Mouse (Mus musculus) C2C12 (cell line): ENCODE data around the gene Ctnnd2. TPM values are rescaled to one million over a fixed set of nuclear protein-coding genes. Genes with fewer than 3 reads are reported as not detected.

ENCODE experiments used
- H3K27me3 ChIP-seq: one replicate; pipeline ENCODE4 v1.6.1; 2011; ENCODE audit not compliant: control insufficient read depth, insufficient read depth, insufficient read length
- H3K36me3 ChIP-seq: one replicate; pipeline ENCODE4 v1.6.1; 2011; ENCODE audit not compliant: control insufficient read depth, insufficient read depth
- H3K4me3 ChIP-seq: one replicate; pipeline ENCODE4 v1.5.1; 2011; ENCODE audit warnings: mild to moderate bottlenecking, control low read depth; ENCODE audit not compliant: poor library complexity, insufficient read depth, severe bottlenecking
- H3K79me2 ChIP-seq: one replicate; pipeline ENCODE4 v1.6.1; 2011; ENCODE audit not compliant: control insufficient read depth, insufficient read depth
- H3K79me3 ChIP-seq: one replicate; pipeline ENCODE4 v1.6.1; 2011; ENCODE audit warnings: low read depth, control low read depth
- H3ac ChIP-seq: one replicate; pipeline ENCODE3; 2011; ENCODE audit warnings: low read depth; ENCODE audit not compliant: control insufficient read depth, insufficient read length
- CEBPB ChIP-seq: IDR thresholded peaks from one replicate; pipeline ENCODE4 v1.6.1; 2011; ENCODE audit warnings: low read depth, mild to moderate bottlenecking, control low read depth, moderate library complexity
- CTCF ChIP-seq: IDR thresholded peaks from one replicate; pipeline ENCODE4 v1.5.1; 2011; ENCODE audit not compliant: control insufficient read depth, insufficient read depth, insufficient read length
- FOSL1 ChIP-seq: IDR thresholded peaks from one replicate; pipeline ENCODE4 v1.8.0; 2011; ENCODE audit warnings: mild to moderate bottlenecking, low read length; ENCODE audit not compliant: poor library complexity, insufficient read depth, severe bottlenecking
- MAX ChIP-seq: IDR thresholded peaks from one replicate; pipeline ENCODE4 v1.6.1; 2011; ENCODE audit warnings: mild to moderate bottlenecking, control low read depth
- MYOD1 ChIP-seq: IDR thresholded peaks from one replicate; pipeline ENCODE4 v1.6.1; 2011; ENCODE audit warnings: low read depth; ENCODE audit not compliant: control insufficient read depth, insufficient read length
- MYOG ChIP-seq: IDR thresholded peaks from one replicate; pipeline ENCODE4 v1.6.1; 2011; ENCODE audit not compliant: control insufficient read depth, insufficient read length; ENCODE audit errors: extremely low read depth
- USF1 ChIP-seq: IDR thresholded peaks from one replicate; pipeline ENCODE4 v1.6.1; 2011; ENCODE audit warnings: low read depth, mild to moderate bottlenecking, control low read depth, moderate library complexity
- polyA plus RNA-seq: library from polyadenylated mRNA; unstranded; fragments of >200 nt; fragmentation: generic; extraction: Trizol; gene quantifications from one replicate; pipeline ENCODE4 v1.2.1, GENCODE M21; 2012; ENCODE audit warnings: missing spikeins

Gene Ctnnd2
- polyA plus RNA-seq, 1 experiment = 0.07 TPM

DNA sequence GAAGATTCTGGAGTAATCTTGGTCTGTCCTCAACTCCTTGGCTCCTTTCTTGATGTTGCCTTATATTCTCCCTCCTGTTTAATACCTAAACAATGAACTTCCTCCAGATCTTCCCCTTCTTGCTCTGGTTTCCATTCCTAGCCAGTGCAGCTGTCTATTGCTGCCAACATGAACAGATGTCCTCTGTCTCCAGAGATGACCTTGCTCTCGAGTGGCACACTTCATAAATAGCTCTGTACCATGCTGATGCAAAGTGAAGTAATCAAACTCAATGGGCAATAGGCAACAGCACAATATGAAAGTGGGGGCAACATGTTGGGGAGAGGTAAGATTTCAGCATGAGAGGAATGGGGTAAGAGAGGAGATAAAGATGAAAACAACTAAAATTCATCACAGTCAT, 872.6 kb downstream of the Ctnnd2 start:
- no peak overlapping the region for H3K4me3 ChIP-seq
- H3ac ChIP-seq = no peak overlapping the region
- H3K36me3 ChIP-seq = no peaks in the 10 kb centered on the region
- H3K27me3 ChIP-seq = no peaks in the 10 kb centered on the region
- TF ChIP-seq CEBPB = no peak
- TF ChIP-seq MYOD1 = no peak
- no peak for TF ChIP-seq FOSL1
- no peak for TF ChIP-seq MYOG
- no peak for TF ChIP-seq USF1
- no peak for TF ChIP-seq MAX
- no peak for TF ChIP-seq CTCF
- H3K79me2 ChIP-seq = no peaks in the 10 kb centered on the region
- no peaks in the 10 kb centered on the region for H3K79me3 ChIP-seq

- TF ChIP-seq CTCF = no peak
- no peak for TF ChIP-seq FOSL1
- no peak for TF ChIP-seq MAX
- TF ChIP-seq MYOG = no peak
- H3K27me3 ChIP-seq = no peaks in the 10 kb centered on the region
- H3K79me2 ChIP-seq = no peaks in the 10 kb centered on the region
- no peaks in the 10 kb centered on the region for H3K79me3 ChIP-seq
- H3K4me3 ChIP-seq = no peak overlapping the region
- no peak overlapping the region for H3ac ChIP-seq
- H3K36me3 ChIP-seq = no peaks in the 10 kb centered on the region
These were observed 879.1 kb downstream of the Ctnnd2 start for GRCm38 (mm10) chr15:31051496-31051895.

DNA sequence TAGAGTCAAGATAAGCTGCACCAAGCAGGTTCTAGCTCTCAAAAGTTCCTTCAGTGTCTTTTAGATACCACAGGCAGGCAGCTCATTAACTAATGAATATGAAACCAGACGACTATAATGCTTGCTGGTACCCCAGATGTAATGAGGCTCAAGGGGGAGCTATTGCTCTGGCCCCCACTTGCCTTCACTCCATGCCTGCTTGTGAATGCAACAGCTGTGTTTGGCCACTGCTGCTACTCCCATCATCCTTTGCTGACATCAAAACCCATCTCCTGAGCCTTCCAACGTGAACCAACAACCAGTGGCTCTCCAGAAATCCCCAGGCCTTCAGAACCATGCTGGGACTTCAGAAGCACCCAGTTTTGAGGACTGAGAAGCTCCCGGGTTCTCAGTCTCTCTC, 883.8 kb downstream of the Ctnnd2 start:
- no peaks in the 10 kb centered on the region for H3K79me2 ChIP-seq
- H3K27me3 ChIP-seq = no peaks in the 10 kb centered on the region
- no peak overlapping the region for H3ac ChIP-seq
- no peaks in the 10 kb centered on the region for H3K79me3 ChIP-seq
- no peaks in the 10 kb centered on the region for H3K36me3 ChIP-seq
- TF ChIP-seq CEBPB = no peak
- TF ChIP-seq CTCF = peak; percentile 42
- H3K4me3 ChIP-seq = no peak overlapping the region

DNA sequence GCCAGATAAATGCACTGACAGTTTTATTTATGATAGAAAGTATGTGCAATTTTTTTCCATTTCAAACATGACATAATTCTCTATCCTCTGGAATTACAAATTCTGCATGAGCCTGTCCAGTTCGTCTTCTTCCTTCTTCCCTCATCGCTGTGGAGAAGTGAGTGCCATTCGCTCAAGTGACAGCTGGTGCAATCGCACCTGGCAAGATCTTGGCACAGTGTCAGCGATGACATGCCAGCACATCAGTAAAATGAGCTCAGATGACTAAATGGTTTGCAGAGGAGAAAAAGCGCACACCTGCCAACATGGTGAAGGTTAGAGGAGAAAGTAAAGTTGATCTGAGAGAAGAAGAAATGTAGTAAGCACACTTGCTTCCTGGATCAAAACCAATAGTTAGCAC, 885.9 kb downstream of the Ctnnd2 start:
- H3K79me2 ChIP-seq = no peaks in the 10 kb centered on the region
- no peaks in the 10 kb centered on the region for H3K36me3 ChIP-seq
- no peaks in the 10 kb centered on the region for H3K79me3 ChIP-seq
- no peaks in the 10 kb centered on the region for H3K27me3 ChIP-seq
- H3ac ChIP-seq = no peak overlapping the region
- H3K4me3 ChIP-seq = no peak overlapping the region
- TF ChIP-seq CEBPB (no peak), MAX (no peak), USF1 (no peak), FOSL1 (no peak), MYOD1 (no peak), MYOG (no peak), CTCF (no peak)

- Histone ChIP-seq H3K36me3 (no peaks in the 10 kb centered on the region), H3K4me3 (no peak overlapping the region), H3ac (no peak overlapping the region), H3K79me2 (no peaks in the 10 kb centered on the region), H3K27me3 (no peaks in the 10 kb centered on the region), H3K79me3 (no peaks in the 10 kb centered on the region)
- TF ChIP-seq MYOG (no peak), USF1 (no peak), CEBPB (no peak), CTCF (no peak), MYOD1 (no peak), FOSL1 (no peak), MAX (no peak)
These were observed 891.3 kb downstream of the Ctnnd2 start for GRCm38 (mm10) chr15:31063734-31064133.

- Histone ChIP-seq H3K27me3 (no peaks in the 10 kb centered on the region), H3K79me3 (no peaks in the 10 kb centered on the region), H3K4me3 (no peak overlapping the region), H3ac (peak overlapping the region; percentile 40), H3K36me3 (no peaks in the 10 kb centered on the region), H3K79me2 (no peaks in the 10 kb centered on the region)
- no peak for TF ChIP-seq USF1
- TF ChIP-seq FOSL1 = no peak
- no peak for TF ChIP-seq CTCF
- no peak for TF ChIP-seq MAX
- no peak for TF ChIP-seq CEBPB
- TF ChIP-seq MYOD1 = no peak
- no peak for TF ChIP-seq MYOG
These were observed 895.7 kb downstream of the Ctnnd2 start for GRCm38 (mm10) chr15:31068127-31068526.
